Mouse (Mus musculus) ES-Bruce4 (cell line): ENCODE measurements around the gene Fst. TPM values are rescaled to one million over a fixed set of nuclear protein-coding genes. Genes with fewer than 3 reads are reported as not detected.

ENCODE experiments used
- H3K27ac ChIP-seq: 2 replicates; pipeline ENCODE4 v1.5.1; 2012; ENCODE audit warnings: low read length, inconsistent platforms; ENCODE audit not compliant: insufficient read depth
- H3K27me3 ChIP-seq: 2 replicates; pipeline ENCODE4 v1.6.1; 2012; ENCODE audit warnings: mild to moderate bottlenecking, low read length, inconsistent platforms; ENCODE audit not compliant: control insufficient read depth, poor library complexity, insufficient read depth, severe bottlenecking
- H3K36me3 ChIP-seq: 2 replicates; pipeline ENCODE4 v1.6.1; 2012; ENCODE audit warnings: inconsistent platforms, mild to moderate bottlenecking, low read length, moderate library complexity; ENCODE audit not compliant: control insufficient read depth, poor library complexity, insufficient read depth, severe bottlenecking
- H3K4me1 ChIP-seq: one replicate; pipeline ENCODE4 v1.8.1; 2011; ENCODE audit warnings: low read length; ENCODE audit not compliant: control insufficient read depth, insufficient read depth
- H3K4me3 ChIP-seq: 2 replicates; pipeline ENCODE4 v1.5.1; 2011; ENCODE audit warnings: low read depth, mild to moderate bottlenecking, low read length
- H3K9ac ChIP-seq: 2 replicates; pipeline ENCODE4 v1.6.1; 2012; ENCODE audit warnings: low read depth, mild to moderate bottlenecking, inconsistent platforms; ENCODE audit not compliant: poor library complexity, severe bottlenecking
- H3K9me3 ChIP-seq: replicated peaks from 2 replicates; pipeline ENCODE4 v1.6.1; 2012; ENCODE audit warnings: mild to moderate bottlenecking, low read length, inconsistent platforms; ENCODE audit not compliant: control insufficient read depth, poor library complexity, insufficient read depth, severe bottlenecking
- CTCF ChIP-seq: IDR thresholded peaks from one replicate; pipeline ENCODE4 v1.8.1; 2011; ENCODE audit warnings: low read depth, low read length
- EP300 ChIP-seq: IDR thresholded peaks from 2 replicates; pipeline ENCODE4 v1.6.1; 2011; ENCODE audit warnings: low read depth, low read length; ENCODE audit not compliant: insufficient read depth
- POLR2A ChIP-seq: IDR thresholded peaks from one replicate; pipeline ENCODE4 v1.8.1; 2011; ENCODE audit warnings: low read length; ENCODE audit not compliant: insufficient read depth
- polyA plus RNA-seq: library from polyadenylated mRNA; stranded (reverse); fragments of >200 nt; gene quantifications from 2 replicates; pipeline ENCODE4 v1.2.4, GENCODE M21; 2011; ENCODE audit warnings: low read depth; ENCODE audit not compliant: missing spikeins, insufficient read depth, insufficient read length

The Fst gene
- polyA plus RNA-seq, 1 experiment, result 3.2 TPM

DNA sequence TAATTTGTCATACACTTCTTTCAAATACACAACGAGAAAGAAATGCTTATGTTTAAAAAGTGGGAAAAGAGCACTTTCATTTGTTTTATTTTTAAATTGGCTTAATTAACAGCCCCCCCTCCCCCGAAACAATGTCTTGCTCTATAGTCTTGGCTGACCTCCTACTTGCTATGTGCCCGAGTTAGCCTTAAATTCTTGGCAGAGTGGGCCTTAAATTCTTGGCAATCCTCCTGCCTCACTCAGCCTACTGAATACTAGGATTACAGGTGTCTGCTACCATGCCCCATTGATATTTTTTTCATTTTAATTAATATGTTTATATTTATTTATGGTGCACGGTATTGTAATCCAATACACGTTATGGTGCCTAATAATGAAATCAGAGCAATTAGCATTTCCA lies 26.3 kb downstream of the Fst start:
- H3K9ac ChIP-seq, result no peak overlapping the region
- no peaks in the 10 kb centered on the region for H3K36me3 ChIP-seq
- no peak overlapping the region for H3K27ac ChIP-seq
- H3K27me3 ChIP-seq, result no peaks in the 10 kb centered on the region
- no peak overlapping the region for H3K4me3 ChIP-seq
- H3K9me3 ChIP-seq, result no peaks in the 10 kb centered on the region
- TF ChIP-seq EP300 (no peak), CTCF (no peak), POLR2A (no peak)
- H3K4me1 ChIP-seq, result no peaks in the 10 kb centered on the region

DNA sequence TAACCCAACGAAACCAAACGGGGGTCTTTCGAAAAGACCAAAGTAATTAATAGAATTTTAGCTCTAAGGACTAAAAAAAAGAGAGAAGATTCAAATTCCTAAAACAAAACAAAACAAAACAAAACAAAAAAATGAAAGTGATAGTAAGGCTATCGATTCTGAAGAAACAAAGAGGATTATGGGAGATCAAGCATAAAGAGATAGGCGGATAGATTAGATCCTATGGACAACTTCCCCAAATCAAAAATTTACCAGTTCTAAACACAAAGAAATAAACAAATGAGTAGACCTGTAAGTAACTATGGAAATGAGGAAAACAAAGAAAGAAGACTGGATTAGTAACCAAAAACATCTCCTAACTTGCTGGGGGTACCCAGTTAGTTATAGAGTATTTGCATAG lies 33.5 kb downstream of the Fst start:
- peaks cover 10% of the 10 kb centered on the region for H3K9me3 ChIP-seq
- H3K4me1 ChIP-seq, result no peaks in the 10 kb centered on the region

DNA sequence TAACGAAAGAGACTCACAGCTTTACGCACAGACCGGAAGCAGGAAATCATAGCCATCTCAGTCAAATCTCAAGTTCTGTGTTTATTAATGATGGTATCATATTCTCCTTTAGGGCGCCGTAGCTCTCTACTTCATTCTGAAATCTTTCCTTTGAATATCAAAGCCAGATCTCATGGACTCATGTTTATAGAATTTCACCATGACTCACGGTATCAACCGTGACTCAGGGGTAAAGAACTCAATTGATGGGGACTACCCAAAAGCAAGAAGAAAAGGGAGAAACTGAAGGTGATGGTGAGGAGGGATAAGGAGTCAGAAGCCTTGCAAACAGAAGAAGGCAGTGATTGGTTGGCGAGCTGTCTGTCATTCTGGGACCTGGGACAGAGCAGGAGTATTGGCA lies 38.5 kb downstream of the Fst start:
- Histone ChIP-seq H3K27ac (no peak overlapping the region), H3K4me3 (no peak overlapping the region), H3K27me3 (no peaks in the 10 kb centered on the region), H3K36me3 (no peaks in the 10 kb centered on the region), H3K9ac (no peak overlapping the region), H3K4me1 (no peaks in the 10 kb centered on the region), H3K9me3 (peaks cover 10% of the 10 kb centered on the region)
- TF ChIP-seq CTCF (no peak), EP300 (no peak), POLR2A (no peak)

More for the DNA sequence above, 33.5 kb downstream of the Fst start:
- no peak overlapping the region for H3K27ac ChIP-seq
- TF ChIP-seq EP300 (no peak), POLR2A (no peak), CTCF (no peak)
- H3K4me3 ChIP-seq, result no peak overlapping the region
- H3K36me3 ChIP-seq, result no peaks in the 10 kb centered on the region
- no peaks in the 10 kb centered on the region for H3K27me3 ChIP-seq
- no peak overlapping the region for H3K9ac ChIP-seq

DNA sequence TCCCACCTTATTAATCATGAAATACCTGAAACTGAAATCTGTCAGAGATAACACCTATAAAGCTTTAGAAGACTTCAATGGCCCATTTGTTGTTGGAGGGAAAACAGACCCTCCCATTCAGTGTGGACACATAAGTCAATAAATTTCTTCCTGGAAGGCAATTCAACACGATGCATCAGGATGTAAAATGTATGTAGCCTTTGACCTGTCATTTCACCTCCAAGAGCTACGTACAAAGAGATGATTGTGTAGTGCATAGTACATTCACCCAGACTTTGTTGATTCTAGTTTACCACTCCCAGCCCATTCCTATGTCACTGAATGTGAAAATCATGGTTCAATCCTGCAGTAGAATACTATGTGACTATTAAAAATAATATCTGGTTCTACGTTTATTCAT lies 39.4 kb downstream of the Fst start:
- no peak overlapping the region for H3K27ac ChIP-seq
- no peaks in the 10 kb centered on the region for H3K27me3 ChIP-seq
- no peak overlapping the region for H3K4me3 ChIP-seq
- no peaks in the 10 kb centered on the region for H3K4me1 ChIP-seq
- no peaks in the 10 kb centered on the region for H3K36me3 ChIP-seq
- peaks cover 10% of the 10 kb centered on the region for H3K9me3 ChIP-seq
- no peak for TF ChIP-seq CTCF
- no peak for TF ChIP-seq EP300
- TF ChIP-seq POLR2A, result no peak
- H3K9ac ChIP-seq, result no peak overlapping the region

DNA sequence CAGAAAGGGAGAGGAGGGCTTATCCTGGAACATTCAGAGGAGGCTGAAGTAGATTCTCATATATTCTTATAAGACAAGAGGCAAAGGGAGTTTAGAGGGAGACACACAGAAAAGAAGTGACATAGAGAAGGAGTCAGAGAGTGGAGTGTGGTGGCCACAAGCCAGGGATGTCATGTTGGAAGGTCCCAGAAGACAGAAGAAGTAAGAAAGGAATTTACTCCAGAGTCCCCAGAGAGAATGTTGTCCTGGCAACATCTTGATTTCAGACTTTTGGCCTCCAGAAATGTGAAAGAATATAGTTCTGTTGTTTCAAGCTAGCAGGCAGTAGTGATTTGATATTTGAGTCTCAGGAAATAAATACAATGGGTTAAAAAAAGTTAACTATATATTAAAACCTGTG lies 46.4 kb downstream of the Fst start:
- Histone ChIP-seq H3K27ac (no peak overlapping the region), H3K27me3 (no peaks in the 10 kb centered on the region), H3K9ac (no peak overlapping the region), H3K4me3 (no peak overlapping the region), H3K4me1 (peaks cover 1% of the 10 kb centered on the region), H3K9me3 (no peaks in the 10 kb centered on the region), H3K36me3 (no peaks in the 10 kb centered on the region)
- TF ChIP-seq EP300 (no peak), CTCF (no peak), POLR2A (no peak)

DNA sequence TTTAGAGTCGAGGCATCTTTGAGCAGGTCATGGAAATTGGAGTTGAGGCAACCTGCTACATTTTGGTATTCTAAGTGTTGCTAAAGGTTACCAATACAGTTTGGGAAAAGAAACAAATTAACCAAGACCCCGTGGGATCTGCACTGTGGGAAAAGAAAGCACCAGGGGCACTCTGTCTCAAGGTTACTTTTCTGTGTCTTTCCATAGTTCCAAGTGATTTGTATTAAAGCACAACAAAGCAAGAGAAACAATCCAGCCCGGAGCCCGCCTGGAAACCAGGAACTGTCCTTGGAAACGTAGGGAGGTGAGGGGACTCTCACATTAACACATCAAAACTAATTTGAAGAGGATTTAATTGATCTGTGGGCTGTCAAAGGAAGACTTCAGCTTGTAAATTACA lies 51.9 kb downstream of the Fst start:
- Histone ChIP-seq H3K9me3 (no peaks in the 10 kb centered on the region), H3K27me3 (peaks cover 2% of the 10 kb centered on the region), H3K4me1 (peaks cover 2% of the 10 kb centered on the region), H3K4me3 (no peak overlapping the region), H3K36me3 (no peaks in the 10 kb centered on the region), H3K27ac (no peak overlapping the region), H3K9ac (no peak overlapping the region)
- TF ChIP-seq CTCF, result no peak
- TF ChIP-seq POLR2A, result no peak
- TF ChIP-seq EP300, result 0 out of 2 replicates have a peak, but pooled peaks have one; percentile 35
